Mouse (Mus musculus) right cerebral cortex, postnatal 4 days (tissue): Measurements from ENCODE around the gene Sbf2.
"Not testable (repeated sequence)": the region's sequence is repeated elsewhere in the genome, so short reads cannot be mapped to it uniquely, and the experiment has no call there.

Experiments used
- DNase-seq: peaks from one replicate; pipeline ENCODE4 v3.0.0-alpha.2; 2022

Gene Sbf2

DNA sequence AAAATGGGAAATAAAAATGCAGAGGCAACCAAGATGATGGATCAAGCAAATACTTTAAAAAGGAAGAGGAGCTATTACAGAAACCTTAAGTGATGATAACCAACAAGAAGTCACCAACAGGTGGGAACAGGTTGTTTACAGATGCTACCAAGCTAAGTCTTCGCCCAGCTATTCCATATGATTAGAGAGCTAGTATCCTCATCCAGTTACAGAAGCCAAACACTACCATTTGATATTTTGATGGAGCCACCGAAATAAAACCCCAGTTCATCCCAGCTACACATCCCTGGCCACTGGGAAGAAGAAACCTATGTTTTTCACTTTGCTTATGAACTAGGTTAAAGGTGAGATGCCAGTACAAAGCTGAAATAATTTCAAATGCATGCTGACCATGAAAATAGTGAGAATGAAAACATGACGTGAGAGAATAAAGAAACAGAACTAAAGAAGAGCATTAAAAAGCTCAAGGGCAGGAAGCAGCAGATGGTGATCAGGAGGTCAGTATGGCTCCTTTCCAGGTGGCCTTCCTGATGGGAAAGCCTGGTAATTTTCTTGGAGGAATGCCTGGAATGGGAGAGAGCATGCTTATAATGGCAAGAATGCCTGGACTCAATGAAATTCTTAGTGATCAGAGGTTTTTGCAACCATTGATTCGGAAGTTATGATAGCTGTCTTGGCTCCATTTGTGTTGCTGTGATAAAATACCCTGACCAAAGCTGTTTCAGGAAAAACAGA, 48.7 kb downstream of the Sbf2 start:
- DNase-seq: no peak

DNA sequence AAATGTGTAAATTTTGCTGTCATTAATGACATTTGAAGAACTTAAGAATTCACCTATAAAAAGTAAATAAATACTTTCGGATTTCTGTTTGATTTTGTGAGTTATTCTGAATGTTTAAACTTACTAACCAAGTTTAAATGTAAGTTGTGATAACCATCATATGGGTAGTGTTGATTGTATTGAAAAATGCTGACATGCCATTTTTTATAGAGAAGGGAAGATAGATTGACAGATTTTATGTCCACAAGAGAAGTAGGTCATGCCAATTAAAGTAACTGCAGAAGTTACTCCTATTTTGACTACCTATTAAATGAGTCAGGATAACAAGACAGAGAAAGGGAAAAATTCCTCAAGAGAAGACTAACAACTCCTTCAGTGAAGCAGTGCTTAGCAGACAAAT, 53.1 kb downstream of the Sbf2 start:
- DNase-seq: no peak

DNA sequence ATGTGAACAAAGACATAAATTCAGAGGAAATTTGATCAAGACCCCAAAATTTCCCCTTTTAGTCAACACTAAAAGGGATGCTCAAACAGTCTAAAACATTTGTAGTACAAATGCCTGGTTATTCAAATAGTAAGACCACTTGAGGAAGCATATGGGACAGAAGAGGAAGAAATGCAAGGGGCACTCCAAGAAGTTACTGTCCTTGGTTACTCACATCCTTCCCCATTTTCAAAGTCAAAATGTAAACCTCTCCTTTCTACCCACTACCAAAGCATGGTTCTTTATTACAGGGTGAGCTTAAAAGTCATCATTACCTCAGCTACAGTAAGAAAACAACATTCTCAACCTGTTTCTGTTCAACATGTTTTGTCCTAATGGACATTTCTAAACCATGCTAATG, 57.7 kb downstream of the Sbf2 start:
- no peak for DNase-seq

DNA sequence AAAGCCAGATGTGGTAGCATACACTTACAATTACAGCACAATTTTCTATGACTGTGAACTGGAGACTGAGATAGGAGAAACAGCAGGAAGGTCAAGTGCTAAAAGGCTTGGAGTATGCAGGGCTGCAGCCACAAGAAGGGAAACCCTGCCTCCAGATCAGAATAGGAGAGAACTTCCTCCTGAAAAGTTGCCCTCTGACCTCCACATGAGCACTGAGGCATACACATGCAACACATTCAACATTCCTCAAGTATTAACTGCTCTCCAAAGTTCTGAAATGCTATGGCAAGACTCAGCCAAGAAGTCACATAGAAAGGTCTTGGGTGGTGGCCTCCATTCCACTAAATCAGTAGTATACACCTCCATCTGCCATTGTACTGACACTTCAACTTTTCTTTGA, 58.5 kb downstream of the Sbf2 start:
- DNase-seq: no peak

DNA sequence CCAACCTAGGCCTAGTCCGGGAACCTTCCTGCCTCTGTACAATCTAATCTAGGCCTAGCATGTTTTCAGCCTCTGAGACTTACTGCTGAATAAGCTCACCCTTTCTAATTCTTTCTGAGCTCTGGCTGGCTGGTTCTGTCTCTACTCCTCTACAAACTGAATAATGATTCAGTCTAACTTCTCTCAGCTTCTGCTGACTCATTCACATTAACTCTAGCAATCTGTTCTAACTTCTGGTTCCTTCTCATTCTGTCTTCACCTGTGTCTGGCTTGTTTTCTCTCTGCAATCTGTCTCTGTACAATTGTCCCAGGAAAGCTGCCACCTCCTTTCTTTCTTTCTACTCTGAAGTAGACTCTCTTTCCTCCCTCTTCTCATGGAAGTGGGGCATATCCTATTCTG, 59.5 kb downstream of the Sbf2 start:
- DNase-seq: no peak

DNA sequence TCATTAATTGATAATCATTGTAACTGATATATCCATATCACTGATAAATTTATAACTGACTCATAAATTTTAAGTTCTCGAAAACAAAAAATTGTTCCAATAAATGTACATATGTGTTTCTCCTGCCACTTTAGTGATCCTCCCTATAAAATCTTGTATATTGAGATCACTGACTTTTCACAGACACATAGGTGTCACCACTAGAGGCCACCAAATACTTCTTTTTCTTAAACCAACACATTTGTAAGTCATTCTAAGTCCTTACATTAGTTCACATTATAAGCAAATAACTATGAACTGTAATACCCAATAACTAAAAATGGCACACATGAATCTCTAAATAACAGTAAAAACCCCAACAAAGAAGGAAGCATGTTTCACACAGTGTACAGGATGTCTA, 66.5 kb downstream of the Sbf2 start:
- no peak for DNase-seq

DNA sequence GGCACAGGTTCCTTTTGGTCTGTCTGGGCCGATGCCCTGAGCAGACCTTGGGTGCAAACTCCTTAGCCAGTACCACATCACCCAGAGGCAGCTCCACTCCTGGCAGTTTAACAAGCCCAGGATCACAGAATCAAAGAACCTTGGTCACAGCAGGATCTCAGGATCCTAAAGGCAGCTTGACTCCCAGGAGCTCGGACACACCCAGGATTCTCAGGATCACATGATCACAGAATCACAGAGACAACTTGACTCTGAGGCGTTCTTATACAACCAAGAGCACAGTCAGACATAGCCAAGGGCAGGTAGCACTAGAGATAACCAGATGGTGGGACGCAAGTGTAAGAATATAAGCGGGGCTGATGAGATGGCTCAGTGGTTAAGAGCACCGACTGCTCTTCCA, 71.4 kb downstream of the Sbf2 start:
- DNase-seq: no peak

DNA sequence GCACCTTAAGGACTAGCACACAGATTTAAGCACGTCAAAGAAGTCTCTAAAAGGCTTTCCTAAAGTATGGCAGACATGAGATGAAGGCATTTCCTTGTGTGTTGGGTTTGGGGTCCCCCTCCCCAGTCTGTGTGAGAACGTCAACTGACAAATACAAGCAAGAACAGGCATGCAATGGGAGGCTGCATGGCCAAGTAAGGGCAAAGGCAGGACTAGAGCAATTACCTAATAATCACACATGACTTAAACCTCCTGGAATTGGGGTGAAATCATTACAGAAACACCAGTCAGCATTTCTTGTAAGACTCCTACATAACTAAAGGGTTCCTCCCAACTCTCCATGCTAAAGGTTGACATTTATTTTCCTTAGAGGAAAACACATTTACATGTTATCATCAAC, 75.5 kb downstream of the Sbf2 start:
- DNase-seq: no peak

DNA sequence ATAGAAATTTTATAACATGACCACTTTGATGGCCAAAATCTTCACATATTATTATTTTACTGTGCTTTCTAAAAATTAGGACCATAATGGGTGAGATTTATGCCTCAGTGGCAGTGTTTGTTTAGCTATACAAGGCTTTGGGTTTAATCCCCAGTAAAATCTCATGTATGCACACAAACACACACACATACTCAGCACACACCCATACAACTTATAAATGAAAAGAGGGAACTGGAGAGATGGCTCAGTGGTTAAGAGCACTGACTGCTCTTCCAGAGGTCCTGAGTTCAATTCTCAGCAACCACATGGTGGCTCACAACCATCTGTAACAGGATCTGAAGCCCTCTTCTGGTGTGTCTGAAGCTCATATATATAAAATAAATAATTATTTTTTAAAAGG, 84.4 kb downstream of the Sbf2 start:
- DNase-seq: not testable (repeated sequence)

DNA sequence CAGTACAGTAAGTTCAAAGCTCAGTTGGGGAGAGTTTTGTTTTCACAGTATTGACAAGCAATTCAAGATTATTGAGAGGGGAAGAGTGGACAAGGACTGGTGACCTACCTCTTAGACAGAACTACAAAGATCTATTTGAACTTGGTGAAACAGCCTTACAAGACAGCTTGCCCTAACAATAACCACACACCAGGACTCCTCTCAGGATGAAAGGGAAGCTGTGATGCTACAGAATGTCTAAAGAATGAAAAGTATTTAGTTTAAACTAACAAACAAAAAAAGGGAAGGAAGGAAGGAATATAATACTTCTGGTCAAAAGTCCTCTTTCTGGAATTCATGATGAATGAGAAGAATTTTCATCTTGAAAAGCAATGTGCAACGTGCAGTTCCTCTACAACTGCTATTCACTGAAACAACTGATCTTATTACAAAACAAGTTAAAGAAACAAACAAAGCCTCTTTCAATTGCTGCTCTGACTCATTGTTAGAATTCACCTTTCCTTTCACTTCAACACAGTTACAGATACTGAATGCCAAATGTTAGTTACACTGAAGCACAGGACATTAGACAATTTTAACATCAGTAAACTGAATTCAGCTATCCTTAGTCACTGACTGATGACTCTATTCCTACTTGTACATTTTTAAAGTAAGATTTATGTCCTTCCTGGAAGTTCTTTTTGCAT, 89.5 kb downstream of the Sbf2 start:
- DNase-seq: no peak

DNA sequence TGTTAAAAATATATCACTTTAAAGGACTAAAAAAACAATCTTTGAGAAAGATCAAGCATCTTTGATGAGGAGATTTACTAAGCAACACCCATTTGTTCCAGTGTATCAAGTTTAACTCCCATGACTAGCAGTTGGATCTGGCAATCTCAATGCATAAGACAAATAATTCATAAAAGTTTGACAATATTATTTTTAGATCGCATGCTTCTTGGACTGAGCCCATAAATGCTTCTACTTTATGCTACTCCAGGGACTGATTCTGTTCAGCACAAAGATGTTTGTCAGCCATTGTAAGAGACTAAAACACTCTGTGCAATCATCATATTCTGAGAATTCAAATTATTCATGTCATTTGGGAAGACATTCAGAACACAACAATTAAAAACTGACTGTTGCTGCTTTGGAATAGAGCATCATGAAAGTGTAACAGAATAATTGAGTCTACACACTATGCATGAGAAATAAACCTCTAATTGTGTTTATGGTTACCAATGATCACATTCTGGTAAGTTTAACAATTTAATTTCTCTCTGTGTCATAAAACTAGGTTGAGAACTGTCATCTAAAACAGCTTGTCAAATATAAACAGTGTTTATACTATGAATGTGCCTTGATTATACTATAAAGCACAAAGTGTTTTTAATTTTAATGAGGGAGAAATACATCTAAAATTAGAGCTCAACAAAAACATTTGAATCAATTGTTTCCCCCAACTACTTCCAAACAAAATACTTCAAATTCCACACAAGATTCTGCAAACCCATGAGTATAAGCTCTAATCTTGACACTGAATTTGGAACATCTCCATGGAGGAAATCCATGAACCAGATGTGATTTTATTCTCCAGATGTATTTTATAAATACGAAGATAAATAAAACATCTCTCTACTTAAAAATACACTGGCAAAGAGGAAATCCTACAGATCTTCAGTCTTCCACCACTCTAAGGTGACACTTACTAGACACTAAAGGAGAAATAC, 98.2 kb downstream of the Sbf2 start:
- no peak for DNase-seq

DNA sequence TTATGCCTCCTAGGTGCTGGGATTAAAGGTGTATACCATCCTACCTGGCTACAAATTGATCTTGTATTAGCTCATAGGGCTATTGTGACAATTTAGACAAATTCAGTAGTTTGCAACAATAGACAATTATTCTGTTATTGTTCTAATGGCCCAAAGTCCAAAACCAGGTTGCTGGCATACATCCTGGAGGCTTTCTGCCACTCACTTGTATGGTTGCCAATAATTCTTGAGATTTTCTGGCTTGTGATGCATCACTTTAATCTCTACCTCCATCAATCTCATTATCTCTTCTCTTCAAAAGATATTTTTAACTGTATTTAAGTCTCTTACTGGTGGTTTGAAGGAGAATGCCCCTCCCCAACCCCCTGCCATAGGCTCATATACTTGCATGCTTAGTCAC, 100.6 kb downstream of the Sbf2 start:
- DNase-seq: no peak

DNA sequence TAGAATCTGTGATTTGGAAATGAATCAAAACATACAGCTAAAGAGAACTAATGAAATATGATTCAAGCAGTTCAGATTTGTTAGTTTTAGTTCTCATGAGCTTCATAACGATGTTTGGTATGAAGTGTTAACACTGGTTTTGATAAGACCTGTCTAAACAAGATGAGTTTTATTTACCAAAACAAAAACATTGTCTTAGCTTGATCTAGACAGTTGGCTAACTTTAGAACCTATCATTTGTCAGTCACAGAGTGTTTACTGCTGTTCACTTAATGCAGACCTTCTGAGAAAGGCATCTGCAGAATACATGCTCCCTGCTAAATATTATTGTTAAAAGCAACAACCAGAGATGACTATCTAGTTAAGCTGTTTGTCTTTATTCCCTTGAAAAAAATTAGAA, 116.1 kb downstream of the Sbf2 start:
- DNase-seq: no peak

DNA sequence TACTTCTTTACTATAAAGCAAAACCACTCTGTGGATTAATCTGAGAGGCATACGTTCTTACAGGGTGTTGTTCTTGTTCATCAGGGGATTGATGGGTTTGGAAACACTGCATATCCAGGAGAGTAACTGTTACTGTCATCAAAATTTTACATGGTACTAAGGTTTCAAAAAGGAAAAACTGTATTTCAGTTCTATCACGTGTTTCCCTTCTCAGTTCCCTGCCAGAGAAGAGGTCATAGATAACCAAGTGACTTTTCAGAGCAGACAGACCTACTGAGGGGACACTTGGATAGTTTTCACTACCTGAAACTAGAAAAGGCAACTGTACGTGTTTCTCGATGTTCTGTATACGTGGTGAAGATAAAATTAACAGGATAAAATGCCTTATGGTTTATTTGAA, 123.7 kb downstream of the Sbf2 start:
- DNase-seq: no peak

DNA sequence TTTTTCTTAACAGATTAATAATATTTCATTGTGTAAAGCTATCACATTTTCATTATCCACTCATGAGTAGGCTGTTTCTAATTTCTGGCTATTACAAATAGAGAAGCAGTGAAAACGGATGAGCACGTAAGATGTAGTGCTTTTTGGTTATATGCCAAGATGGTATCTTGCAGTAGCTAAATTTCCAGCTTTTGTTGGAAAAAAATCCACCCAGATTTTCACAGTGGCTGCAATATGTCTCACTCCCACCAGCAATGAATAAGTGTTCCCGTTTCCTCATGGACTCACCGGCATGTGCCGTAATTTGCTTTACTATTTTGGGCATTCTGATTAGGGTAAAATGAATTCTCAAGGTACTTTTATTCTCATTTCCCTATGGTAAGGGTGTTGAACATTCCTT, 129.7 kb downstream of the Sbf2 start:
- DNase-seq: no peak

DNA sequence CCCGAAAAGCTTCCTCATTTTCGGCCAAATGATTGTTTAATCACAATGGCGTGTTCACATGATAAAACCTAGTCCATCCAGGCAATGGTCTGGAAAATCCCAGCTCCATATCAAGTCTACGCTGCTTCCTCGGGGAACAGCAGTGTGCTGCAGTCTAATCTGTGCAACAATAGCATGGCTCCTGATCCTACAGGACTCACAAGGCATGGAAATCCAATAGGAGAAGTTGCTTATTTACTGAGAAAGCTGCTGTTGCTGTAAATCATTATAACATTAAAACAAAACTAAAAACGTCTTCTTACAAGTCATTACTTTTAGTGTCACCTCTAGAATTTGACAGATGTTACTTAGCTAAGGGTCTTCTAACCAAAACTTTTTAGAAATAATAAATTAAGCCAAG, 143.7 kb downstream of the Sbf2 start:
- DNase-seq: no peak

DNA sequence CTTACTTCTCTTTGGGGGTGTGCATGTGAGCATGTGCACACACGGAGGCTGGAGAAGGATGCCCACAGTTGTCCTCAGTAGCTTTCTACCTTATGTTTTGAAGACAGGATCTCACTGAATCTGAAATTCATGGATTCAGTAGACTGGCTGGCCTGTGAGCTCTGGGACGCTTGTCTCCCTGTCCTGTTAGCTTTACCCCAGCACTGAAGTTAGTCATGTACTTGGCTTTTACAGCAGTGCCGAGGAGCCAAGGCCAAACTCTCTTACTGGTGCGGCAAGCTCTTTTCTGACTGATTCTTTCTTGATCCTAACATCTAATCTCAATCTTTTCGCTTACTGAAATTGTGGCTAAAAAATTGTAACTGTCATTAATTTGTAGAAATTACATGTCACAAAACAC, 151.3 kb downstream of the Sbf2 start:
- DNase-seq: no peak

DNA sequence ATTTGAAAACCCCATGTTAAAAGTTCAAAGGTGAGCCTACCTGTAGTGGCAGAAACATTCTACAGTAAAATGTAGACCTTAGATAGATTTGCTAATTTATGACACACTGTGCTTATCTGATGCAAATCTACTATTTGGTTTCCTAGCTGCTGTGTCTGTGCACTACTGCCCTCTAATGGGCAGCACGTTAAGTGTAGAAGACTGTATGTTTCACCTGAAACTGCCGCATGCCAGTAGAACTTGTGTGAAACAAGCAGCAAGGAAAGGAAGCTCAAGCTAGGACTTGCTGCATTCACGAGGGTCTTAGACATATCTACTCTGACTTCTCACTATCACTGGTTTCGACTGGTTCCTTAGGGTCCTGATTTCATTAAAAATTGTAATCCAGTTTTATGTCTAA, 182.4 kb downstream of the Sbf2 start:
- peak; percentile 47 for DNase-seq

DNA sequence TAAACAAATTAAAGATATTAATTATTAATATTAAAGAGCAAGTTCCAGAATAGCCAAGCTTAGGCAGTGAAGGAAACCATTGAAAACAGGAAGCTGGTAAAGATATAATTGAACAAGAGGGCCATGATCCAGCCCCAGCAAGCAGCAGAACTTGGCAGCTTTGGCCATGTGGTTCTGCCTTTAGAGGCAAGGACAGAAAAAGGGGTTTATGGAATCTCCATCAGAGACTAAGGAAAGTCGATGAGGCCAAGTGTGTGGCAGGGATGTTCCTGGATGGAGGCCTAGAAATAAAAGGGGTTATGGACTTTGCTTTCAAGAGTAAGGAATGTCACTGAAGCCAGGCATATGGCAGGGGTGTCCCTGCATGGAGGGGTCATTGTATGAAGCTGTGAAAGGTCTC, 198.4 kb downstream of the Sbf2 start:
- DNase-seq: no peak

DNA sequence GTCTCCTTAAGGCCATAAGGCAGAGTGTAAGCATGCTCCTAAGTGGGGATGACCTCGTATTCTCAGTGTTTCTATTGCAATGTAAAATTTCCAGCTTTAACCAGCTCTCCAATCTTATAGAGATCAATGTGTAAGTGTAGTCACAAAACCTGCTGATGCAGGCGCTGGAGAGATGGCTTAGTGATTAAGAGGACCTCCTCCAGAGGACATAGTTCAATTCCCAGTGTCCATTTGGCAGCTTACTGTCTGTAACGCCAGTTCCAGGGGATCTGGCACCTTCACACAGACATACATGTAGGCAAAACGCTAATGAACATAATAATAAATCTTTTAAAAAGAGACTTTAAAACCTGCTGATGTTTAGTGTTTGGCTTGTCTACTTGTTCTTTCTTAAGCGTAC, 200.4 kb downstream of the Sbf2 start:
- DNase-seq: no peak

DNA sequence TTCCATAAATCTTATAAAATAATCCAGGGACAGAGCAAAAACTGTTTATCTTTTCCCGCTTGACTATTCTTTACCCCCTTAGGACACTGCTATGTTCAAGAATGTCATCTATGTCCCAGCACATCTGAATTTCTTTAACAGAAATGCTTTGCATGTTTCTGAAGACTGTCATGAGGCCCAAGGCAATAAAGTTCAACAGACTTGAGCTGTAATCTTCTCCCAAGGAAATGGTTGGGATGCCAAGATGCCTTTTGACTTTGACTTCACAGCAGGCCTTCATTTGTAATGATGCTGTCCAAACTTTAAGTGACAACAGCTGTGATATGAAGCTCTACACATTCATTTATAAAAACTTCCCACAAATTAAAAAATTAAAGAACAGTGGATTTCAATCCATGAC, 212.6 kb downstream of the Sbf2 start:
- no peak for DNase-seq

DNA sequence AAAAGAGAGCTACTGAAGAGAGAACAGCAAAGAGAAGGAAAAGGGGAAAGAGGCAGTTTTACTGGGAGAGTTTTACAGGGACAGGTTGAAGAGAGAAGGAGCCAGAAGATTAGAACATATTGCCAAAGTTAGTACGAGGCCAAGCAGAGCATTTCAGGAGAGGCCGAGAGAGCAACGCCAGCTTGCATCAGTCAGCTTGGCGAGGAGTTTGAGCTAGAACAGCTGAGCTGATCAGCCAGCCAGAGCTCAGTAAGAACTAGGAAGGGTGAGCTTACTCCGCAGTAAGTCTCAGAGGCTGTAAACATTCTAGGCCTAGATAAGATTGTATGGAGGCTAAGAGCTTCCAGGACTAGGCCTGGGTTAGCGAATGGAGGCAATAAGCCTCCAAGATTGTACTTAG, 222.1 kb downstream of the Sbf2 start:
- DNase-seq: no peak

DNA sequence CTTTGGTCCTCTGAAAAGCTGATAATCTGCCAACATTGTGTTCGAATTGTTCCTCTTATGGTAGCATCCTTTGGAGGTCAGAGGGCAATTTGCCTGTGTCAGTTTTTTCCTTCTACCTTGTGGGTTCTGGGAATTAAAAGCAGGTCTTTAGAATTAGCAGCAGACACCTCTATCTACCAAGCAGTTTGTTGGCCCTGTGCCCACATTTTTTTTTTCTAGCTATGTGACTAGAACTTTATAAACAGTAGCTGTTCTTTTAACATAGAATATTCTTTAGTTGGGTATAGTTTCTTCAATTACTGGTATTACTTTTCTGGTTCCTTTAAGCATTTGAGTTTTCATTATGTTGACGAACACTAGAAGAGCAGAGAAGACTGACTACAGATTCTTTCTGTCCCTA, 223.1 kb downstream of the Sbf2 start:
- no peak for DNase-seq

DNA sequence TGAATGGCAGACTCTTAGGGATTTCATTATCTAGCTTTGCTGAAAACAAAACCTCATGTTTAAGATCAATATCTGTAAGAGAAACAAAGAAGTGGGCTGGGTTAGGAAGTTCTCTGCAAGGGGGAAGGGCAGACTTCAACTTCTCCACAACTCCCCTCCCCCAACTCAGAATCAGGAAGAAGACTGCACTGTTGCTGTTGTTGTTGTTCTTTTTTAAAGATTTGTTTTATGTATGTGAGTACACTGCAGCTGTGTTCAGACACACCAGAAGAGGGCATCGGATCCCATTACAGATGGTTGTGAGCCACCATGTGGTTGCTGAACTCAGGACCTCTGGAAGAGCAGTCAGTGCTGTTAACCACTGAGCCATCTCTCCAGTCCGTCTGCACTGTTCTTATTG, 225.8 kb downstream of the Sbf2 start:
- not testable (repeated sequence) for DNase-seq
